Mouse (Mus musculus) urinary bladder, adult 18-20 months (tissue): ENCODE measurements around the gene Wdr90.
"Not testable (repeated sequence)": the region's sequence is repeated elsewhere in the genome, so short reads cannot be mapped to it uniquely, and the experiment has no call there.

Experiments used
- DNase-seq, 2 experiments: peaks; one replicate each; pipeline ENCODE4 v3.0.0; 2022; ENCODE audit warnings: low spot score in 2 of 2, mixed read lengths in 2 of 2

Wdr90 gene

GRCm38 (mm10) chr17:25808789-25809605 lies 52.3 kb downstream of the Wdr90 start, which contains the start of gene Fbxl16:
Gene Fbxl16 (plus strand): TSS chr17:25809085.
- no peak for DNase-seq

- DNase-seq = no peak
Observed at GRCm38 (mm10) chr17:25808028-25808427, 53.3 kb downstream of the Wdr90 start.

GRCm38 (mm10) chr17:25807452-25807851 lies 53.8 kb downstream of the Wdr90 start:
- not testable (repeated sequence) for DNase-seq

- no peak for DNase-seq
Observed at GRCm38 (mm10) chr17:25806507-25806906, 54.8 kb downstream of the Wdr90 start.

GRCm38 (mm10) chr17:25802825-25803517 lies 58.3 kb downstream of the Wdr90 start:
- no peak for DNase-seq

GRCm38 (mm10) chr17:25801029-25801428 lies 60.3 kb downstream of the Wdr90 start:
- peak in 1 of 2 experiments; percentile 39 for DNase-seq

- peak; percentile 74 to 82 for DNase-seq
Observed at GRCm38 (mm10) chr17:25796951-25797369, 64.3 kb downstream of the Wdr90 start, which contains the start of gene Metrn. Gene Metrn (minus strand): TSS chr17:25797136.

GRCm38 (mm10) chr17:25796211-25796771 lies 65.0 kb downstream of the Wdr90 start:
- no peak for DNase-seq

- DNase-seq = no peak
Observed at GRCm38 (mm10) chr17:25795609-25796092, 65.7 kb downstream of the Wdr90 start, which contains the start of gene AC134908.4. Gene AC134908.4 (minus strand): TSS chr17:25795659.

- DNase-seq = no peak
Observed at GRCm38 (mm10) chr17:25794998-25795397, 66.3 kb downstream of the Wdr90 start.
